Mouse (Mus musculus) embryonic facial prominence, embryonic 10.5 days (tissue): ENCODE data around the gene Gm49776. TPM values are rescaled to one million over a fixed set of nuclear protein-coding genes. Genes with fewer than 3 reads are reported as not detected.
A peak's percentile ranks its signal among the peaks of the same experiment; 100 is the strongest.
"Not testable (repeated sequence)": the region's sequence is repeated elsewhere in the genome, so short reads cannot be mapped to it uniquely, and the experiment has no call there.

Experiments
- DNase-seq: peaks from one replicate; pipeline ENCODE4 v3.0.0-alpha.2; 2017; ENCODE audit warnings: low spot score
- H3K27ac ChIP-seq: fragments of 300-500 bp; sonication (generic); replicated peaks from 2 replicates; pipeline ENCODE4 v1.5.1; 2016; ENCODE audit warnings: mild to moderate bottlenecking
- H3K27me3 ChIP-seq: fragments of 300-500 bp; sonication (generic); replicated peaks from 2 replicates; pipeline ENCODE4 v1.6.1; 2016; ENCODE audit warnings: low read depth, mild to moderate bottlenecking; ENCODE audit not compliant: poor library complexity, severe bottlenecking
- H3K36me3 ChIP-seq: fragments of 300-500 bp; sonication (generic); replicated peaks from 2 replicates; pipeline ENCODE4 v1.6.1; 2016; ENCODE audit warnings: mild to moderate bottlenecking, moderate library complexity
- H3K4me1 ChIP-seq: fragments of 300-500 bp; sonication (generic); 2 replicates; pipeline ENCODE4 v1.6.1; 2016
- H3K4me3 ChIP-seq: fragments of 300-500 bp; sonication (generic); 2 replicates; pipeline ENCODE4 v1.5.1; 2016; ENCODE audit warnings: mild to moderate bottlenecking, moderate library complexity
- H3K9me3 ChIP-seq: fragments of 300-500 bp; sonication (generic); 2 replicates; pipeline ENCODE4 v1.6.1; 2016; ENCODE audit warnings: mild to moderate bottlenecking
- WGBS: fragments of 180-500 bp; shearing (Covaris S2); methylation state at CpG from one replicate; pipeline ENCODE4 v1.1.7; 2016; 5-methylcytosine and 5-hydroxymethylcytosine counted together
- polyA plus RNA-seq: library from polyadenylated mRNA; unstranded; fragments of >200 nt; fragmentation: Nextera tagmentation; extraction: Ambion mirVana; gene quantifications from 2 replicates; pipeline ENCODE4 v1.2.1, GENCODE M21; 2016

Gene Gm49776
- polyA plus RNA-seq, result 6.6 TPM in 1 of 2 replicates, not detected in the other

- no peaks in the 10 kb centered on the region for H3K9me3 ChIP-seq
- no peaks in the 10 kb centered on the region for H3K27me3 ChIP-seq
- H3K36me3 ChIP-seq, result peaks cover 98% of the 10 kb centered on the region
- 92% methylated on average over 2 of the region's 2 CpGs for WGBS
- no peak for DNase-seq
- no peak within 1 kb of the TSS for H3K27ac ChIP-seq
- no peaks in the 10 kb centered on the region for H3K4me1 ChIP-seq
- H3K4me3 ChIP-seq, result no peak within 1 kb of the TSS
Measured at GRCm38 (mm10) chr16:18258221-18258620, at the start of gene Gm49776. Gene Gm49776 (minus strand): TSS chr16:18258321.

- Histone ChIP-seq H3K36me3 (peaks cover 34% of the 10 kb centered on the region), H3K4me1 (peaks cover 32% of the 10 kb centered on the region), H3K27ac (peak overlapping the region; percentile 98), H3K4me3 (peak overlapping the region; percentile 95)
- H3K9me3 ChIP-seq, H3K27me3 ChIP-seq, DNase-seq: not testable (repeated sequence)
- 5% methylated on average over 10 of the region's 10 CpGs for WGBS
Measured at GRCm38 (mm10) chr16:18289614-18290013, 31.5 kb upstream of the Gm49776 start.

GRCm38 (mm10) chr16:18289067-18289588 is 31.0 kb upstream of the Gm49776 start, which contains the start of gene Dgcr8:
Gene Dgcr8 (minus strand): TSS chr16:18289246.
- Histone ChIP-seq H3K9me3 (no peaks in the 10 kb centered on the region), H3K4me1 (peaks cover 32% of the 10 kb centered on the region), H3K27me3 (no peaks in the 10 kb centered on the region), H3K36me3 (peaks cover 39% of the 10 kb centered on the region), H3K4me3 (peak within 1 kb of the TSS; percentile 95), H3K27ac (peak within 1 kb of the TSS; percentile 98)
- DNase-seq, result peak; percentile 99
- WGBS, result under 1% methylated on average over 71 of the region's 71 CpGs

GRCm38 (mm10) chr16:18288581-18289061 is 30.5 kb upstream of the Gm49776 start:
- H3K4me3 ChIP-seq, result peak overlapping the region; percentile 95
- H3K27ac ChIP-seq, result peak overlapping the region; percentile 98
- H3K27me3 ChIP-seq, result no peaks in the 10 kb centered on the region
- peaks cover 32% of the 10 kb centered on the region for H3K4me1 ChIP-seq
- under 1% methylated on average over 30 of the region's 31 CpGs for WGBS
- H3K36me3 ChIP-seq, result peaks cover 44% of the 10 kb centered on the region
- DNase-seq, result no peak
- H3K9me3 ChIP-seq, result no peaks in the 10 kb centered on the region

- H3K27ac ChIP-seq, result peak overlapping the region; percentile 98
- DNase-seq, result peak; percentile 46
- peak overlapping the region; percentile 95 for H3K4me3 ChIP-seq
- WGBS, result 6% methylated on average over 4 of the region's 4 CpGs
- H3K4me1 ChIP-seq, result peaks cover 32% of the 10 kb centered on the region
- peaks cover 49% of the 10 kb centered on the region for H3K36me3 ChIP-seq
- H3K27me3 ChIP-seq, result no peaks in the 10 kb centered on the region
- no peaks in the 10 kb centered on the region for H3K9me3 ChIP-seq
Measured at GRCm38 (mm10) chr16:18288166-18288565, 30.0 kb upstream of the Gm49776 start.

DNA sequence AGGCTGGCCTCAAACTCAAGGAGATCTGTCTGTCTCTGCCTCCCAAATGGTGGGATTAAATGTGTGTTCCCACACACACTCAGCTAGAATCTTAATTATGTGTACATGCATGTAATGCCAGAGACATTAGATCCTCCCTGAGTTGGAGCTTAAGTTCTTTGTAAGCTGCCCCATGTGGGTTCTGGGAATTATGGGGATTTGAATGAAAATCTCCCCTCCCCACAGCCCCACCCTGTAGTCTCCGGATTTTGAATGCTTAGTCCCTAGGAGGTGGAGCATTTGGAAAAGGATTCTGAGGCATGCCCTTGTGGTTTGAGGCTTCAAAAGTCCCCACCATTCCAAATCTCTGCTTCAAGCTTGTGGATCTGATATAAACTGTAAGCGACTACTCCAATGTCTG is 17.0 kb upstream of the Gm49776 start:
- DNase-seq, result no peak
- Histone ChIP-seq H3K27ac (no peak overlapping the region), H3K9me3 (no peaks in the 10 kb centered on the region), H3K36me3 (peaks cover 99% of the 10 kb centered on the region), H3K4me1 (no peaks in the 10 kb centered on the region), H3K4me3 (no peak overlapping the region), H3K27me3 (no peaks in the 10 kb centered on the region)
- 85% methylated on average over 2 of the region's 2 CpGs for WGBS

DNA sequence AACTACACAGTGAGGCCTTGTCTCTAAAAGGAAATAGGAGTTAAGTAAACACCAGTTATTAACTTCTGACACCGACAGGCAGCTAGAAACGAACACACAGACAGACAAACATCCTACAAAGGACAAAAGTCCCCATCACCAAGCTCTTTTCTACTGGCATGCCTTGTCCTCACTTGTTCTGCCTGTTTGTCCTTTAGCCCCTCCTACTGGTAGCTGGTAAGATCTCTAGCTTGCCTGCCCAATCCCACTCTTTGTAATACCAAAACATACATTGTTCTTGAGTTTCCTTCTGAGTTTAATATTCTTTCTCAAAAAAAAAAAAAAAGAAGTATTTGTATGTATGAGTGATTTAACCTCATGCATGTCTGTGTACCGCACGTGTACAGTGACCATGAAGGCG is 10.1 kb upstream of the Gm49776 start:
- no peaks in the 10 kb centered on the region for H3K27me3 ChIP-seq
- 93% methylated on average over 5 of the region's 5 CpGs for WGBS
- H3K4me1 ChIP-seq, result no peaks in the 10 kb centered on the region
- H3K4me3 ChIP-seq, result no peak overlapping the region
- H3K9me3 ChIP-seq, result no peaks in the 10 kb centered on the region
- DNase-seq, result no peak
- H3K36me3 ChIP-seq, result peaks cover 99% of the 10 kb centered on the region
- H3K27ac ChIP-seq, result no peak overlapping the region

DNA sequence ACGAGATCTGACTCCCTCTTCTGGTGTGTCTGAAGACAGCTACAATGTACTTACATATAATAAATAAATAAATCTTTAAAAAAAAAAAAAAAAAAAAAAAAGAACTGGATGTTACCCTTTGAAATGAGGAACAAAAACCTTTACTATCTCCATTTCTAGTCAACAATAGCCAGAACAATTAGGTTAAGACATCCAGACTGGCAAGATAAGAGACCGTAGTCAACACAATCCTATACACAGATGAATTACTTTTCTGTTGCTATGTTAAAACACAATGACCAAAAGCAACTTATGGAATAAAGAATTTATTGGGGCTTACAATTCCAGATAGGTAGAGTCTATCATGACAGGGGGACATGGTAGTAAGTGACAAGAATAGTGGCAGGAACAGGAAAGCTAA is 6.9 kb upstream of the Gm49776 start:
- DNase-seq, result no peak
- Histone ChIP-seq H3K36me3 (peaks cover 98% of the 10 kb centered on the region), H3K27ac (no peak overlapping the region), H3K9me3 (no peaks in the 10 kb centered on the region), H3K4me3 (no peak overlapping the region), H3K27me3 (no peaks in the 10 kb centered on the region), H3K4me1 (no peaks in the 10 kb centered on the region)
- 92% methylated on average over 2 of the region's 2 CpGs for WGBS

DNA sequence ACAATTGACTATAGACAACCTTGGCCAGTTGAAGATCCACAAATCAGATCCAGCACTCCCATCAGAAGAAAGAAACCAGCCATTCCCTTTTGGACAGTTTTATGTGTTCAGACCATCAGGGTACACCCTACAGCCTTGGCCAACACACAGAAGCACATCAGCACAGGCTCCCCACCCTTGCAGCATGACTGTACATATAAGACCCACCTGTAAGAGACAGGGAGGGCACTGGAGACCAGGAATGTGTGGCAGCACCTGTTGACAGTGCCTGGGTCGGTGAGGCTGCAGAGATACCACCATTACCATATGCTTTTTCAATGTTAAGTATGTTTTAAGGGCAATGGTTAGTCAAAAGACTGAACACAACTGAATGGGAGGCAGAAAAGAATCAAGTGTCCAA is 4.3 kb downstream of the Gm49776 start:
- Histone ChIP-seq H3K9me3 (no peaks in the 10 kb centered on the region), H3K36me3 (peaks cover 87% of the 10 kb centered on the region), H3K4me1 (peaks cover 26% of the 10 kb centered on the region), H3K27me3 (no peaks in the 10 kb centered on the region), H3K4me3 (no peak overlapping the region), H3K27ac (no peak overlapping the region)
- DNase-seq, result no peak
- WGBS, result 92% methylated on average over 1 of the region's 1 CpGs

DNA sequence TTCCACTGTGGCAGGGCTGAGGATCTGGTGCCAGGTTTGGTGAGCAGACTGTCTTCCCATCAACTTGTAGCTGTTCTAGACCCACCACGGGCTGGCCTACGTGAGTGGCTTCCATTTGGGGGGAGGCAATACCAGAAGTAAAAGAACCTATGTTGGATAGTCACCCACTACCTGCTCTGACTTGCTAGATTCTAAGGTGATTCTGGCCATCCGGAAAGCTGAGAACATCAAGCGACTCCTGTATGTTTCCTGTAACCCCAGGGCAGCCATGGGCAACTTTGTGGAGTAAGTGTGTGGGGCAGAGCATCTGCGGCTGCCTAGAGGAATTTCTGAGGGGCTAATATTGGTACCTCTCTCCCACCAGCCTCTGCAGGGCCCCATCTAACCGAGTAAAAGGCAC is 5.4 kb downstream of the Gm49776 start:
- Histone ChIP-seq H3K4me3 (no peak overlapping the region), H3K36me3 (peaks cover 78% of the 10 kb centered on the region), H3K27ac (no peak overlapping the region), H3K27me3 (no peaks in the 10 kb centered on the region), H3K4me1 (peaks cover 26% of the 10 kb centered on the region), H3K9me3 (no peaks in the 10 kb centered on the region)
- no peak for DNase-seq
- 90% methylated on average over 6 of the region's 6 CpGs for WGBS

GRCm38 (mm10) chr16:18250828-18251790 is 7.0 kb downstream of the Gm49776 start:
- Histone ChIP-seq H3K4me3 (peak overlapping the region; percentile 77), H3K4me1 (peaks cover 38% of the 10 kb centered on the region), H3K27ac (0 out of 2 replicates have a peak overlapping the region, but pooled peaks have one; percentile 2), H3K9me3 (no peaks in the 10 kb centered on the region), H3K27me3 (no peaks in the 10 kb centered on the region), H3K36me3 (peaks cover 73% of the 10 kb centered on the region)
- DNase-seq, result peak; percentile 31
- 78% methylated on average over 10 of the region's 10 CpGs for WGBS

DNA sequence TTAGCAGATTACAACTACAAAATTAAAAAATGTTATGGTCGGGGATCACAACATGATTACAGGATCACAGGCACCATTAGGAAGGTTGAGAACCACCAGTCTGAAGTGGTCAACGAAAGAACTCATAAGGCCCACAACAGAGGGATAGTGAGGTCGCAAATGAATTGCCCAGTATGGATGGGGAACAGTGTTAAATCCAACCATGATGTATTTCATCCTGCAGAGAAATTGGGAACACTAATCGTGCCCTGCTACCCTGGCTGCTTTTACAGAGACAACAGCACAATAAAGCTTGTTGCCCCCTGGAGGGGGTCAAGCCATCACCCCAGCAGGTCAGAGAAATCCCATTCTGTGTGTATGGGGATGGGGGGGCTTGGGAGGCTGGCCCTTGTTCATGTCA is 7.9 kb downstream of the Gm49776 start:
- Histone ChIP-seq H3K27ac (0 out of 2 replicates have a peak overlapping the region, but pooled peaks have one; percentile 96), H3K36me3 (peaks cover 73% of the 10 kb centered on the region), H3K4me3 (peak overlapping the region; percentile 77), H3K9me3 (no peaks in the 10 kb centered on the region), H3K4me1 (peaks cover 45% of the 10 kb centered on the region), H3K27me3 (no peaks in the 10 kb centered on the region)
- 69% methylated on average over 4 of the region's 4 CpGs for WGBS
- no peak for DNase-seq
